21 mouse cellular contexts compared by ENCODE assay signal in the genomic region with DNA sequence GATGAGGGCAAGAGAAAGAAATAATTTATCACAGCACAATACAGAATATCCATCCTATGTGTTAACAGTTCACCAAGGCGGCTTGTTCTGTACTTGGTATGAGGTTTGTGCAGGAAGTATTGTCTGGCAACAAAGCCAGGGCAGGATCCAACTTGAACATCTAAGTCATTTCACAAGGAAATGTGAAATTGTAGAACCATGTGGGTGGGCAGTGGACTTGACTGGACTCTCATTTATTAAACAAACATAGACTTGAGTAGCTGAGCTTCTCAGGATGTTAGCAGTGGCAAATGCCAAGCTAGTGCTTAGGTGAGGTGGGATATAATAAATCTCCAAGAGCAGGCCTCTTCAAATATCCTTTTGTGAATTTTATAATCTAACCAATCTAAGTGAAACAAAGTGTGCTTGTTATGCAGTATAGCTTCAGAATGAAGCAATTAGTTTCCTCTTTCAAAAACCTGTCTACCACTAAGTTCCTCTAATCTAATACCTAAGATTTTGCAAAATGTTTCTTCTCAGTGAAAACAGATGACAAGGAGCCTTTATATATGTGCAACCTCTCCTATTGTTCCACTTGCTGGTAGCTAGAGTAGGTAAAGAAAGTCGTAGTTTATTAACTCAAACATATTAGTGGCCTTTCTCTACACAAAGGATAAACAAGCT.
DNase-seq lines count a peak whose midpoint lies in the region; ATAC-seq and TF ChIP-seq lines count a peak whose summit lies in the region.
"Had no signal": no experiment of that assay in that cellular context is flagged by ENCODE, and none has a peak within 500 bp of the region (broad histone marks: within the 10 kb centered on the region; RNA-seq: fewer than 3 reads in every experiment).

No protein-coding gene starts in this region.

- peak; percentile 41 for DNase-seq in heart, adult 11 months
- DNase-seq in heart, adult 8-10 months (ENCODE audit: low spot score) = no peak
- peak; percentile 57 for DNase-seq in kidney, postnatal 0 days (ENCODE audit: low spot score)
- no peak for DNase-seq in kidney, postnatal 14 days
- DNase-seq in embryonic facial prominence, embryonic 10.5 days (ENCODE audit: low spot score) = peak; percentile 30
- DNase-seq in lung, postnatal 4 days = no peak
- DNase-seq: adrenal gland, postnatal 25 days; cerebellum, adult 11-12 months; cerebellum, postnatal 14 days; gastrocnemius, postnatal 25 days; kidney, adult 18-20 months; liver; right cerebral cortex, postnatal 25 days had no signal

- H3K9ac ChIP-seq in kidney, postnatal 0 days (ENCODE audit: low read depth, low read length) = no peak overlapping the region
- H3K9ac ChIP-seq: embryonic facial prominence, embryonic 13.5 days; midbrain, embryonic 15.5 days had no signal

- H3K27me3 ChIP-seq in kidney, postnatal 0 days (ENCODE audit: insufficient read depth, low read length) = no peaks in the 10 kb centered on the region
- no peaks in the 10 kb centered on the region for H3K27me3 ChIP-seq in embryonic facial prominence, embryonic 10.5 days (replicated peaks; ENCODE audit: low read depth, poor library complexity, severe bottlenecking)
- H3K27me3 ChIP-seq: CH12.LX; embryonic facial prominence, embryonic 13.5 days; megakaryocyte, embryonic 14.5 days; midbrain, embryonic 15.5 days had no signal

- no peaks in the 10 kb centered on the region for H3K4me1 ChIP-seq in kidney, postnatal 0 days (replicated peaks; ENCODE audit: insufficient read depth, low read length)
- H3K4me1 ChIP-seq in embryonic facial prominence, embryonic 10.5 days = peaks cover 16% of the 10 kb centered on the region
- H3K4me1 ChIP-seq: embryonic facial prominence, embryonic 13.5 days; megakaryocyte, embryonic 14.5 days; midbrain, embryonic 15.5 days had no signal

- WGBS in kidney, postnatal 0 days = 29% methylated on average over 2 of the region's 2 CpGs
- 57% methylated on average over 2 of the region's 2 CpGs for WGBS in embryonic facial prominence, embryonic 10.5 days

- no peaks in the 10 kb centered on the region for H3K9me3 ChIP-seq in kidney, postnatal 0 days (replicated peaks; ENCODE audit: low read length)
- H3K9me3 ChIP-seq in embryonic facial prominence, embryonic 10.5 days = no peaks in the 10 kb centered on the region
- H3K9me3 ChIP-seq: embryonic facial prominence, embryonic 13.5 days; midbrain, embryonic 15.5 days had no signal

- H3K4me2 ChIP-seq in kidney, postnatal 0 days (ENCODE audit: low read length) = no peak overlapping the region
- H3K4me2 ChIP-seq: embryonic facial prominence, embryonic 13.5 days; midbrain, embryonic 15.5 days had no signal

- no peaks in the 10 kb centered on the region for H3K36me3 ChIP-seq in kidney, postnatal 0 days (ENCODE audit: insufficient read depth, low read length)
- no peaks in the 10 kb centered on the region for H3K36me3 ChIP-seq in embryonic facial prominence, embryonic 10.5 days (replicated peaks)
- H3K36me3 ChIP-seq: embryonic facial prominence, embryonic 13.5 days; midbrain, embryonic 15.5 days had no signal

- H3K27ac ChIP-seq in kidney, postnatal 0 days = peak overlapping the region; percentile 69
- peak overlapping the region; percentile 35; the same call in 1 of the 2 replicates for H3K27ac ChIP-seq in embryonic facial prominence, embryonic 10.5 days (replicated peaks)
- H3K27ac ChIP-seq: embryonic facial prominence, embryonic 13.5 days; midbrain, embryonic 15.5 days had no signal

- TF ChIP-seq CTCF in kidney, postnatal 0 days (IDR thresholded peaks at IDR 0.05; ENCODE audit: low read depth) = no peak

- H3K4me3 ChIP-seq in kidney, postnatal 0 days (replicated peaks; ENCODE audit: low read depth, low read length) = no peak overlapping the region
- H3K4me3 ChIP-seq in embryonic facial prominence, embryonic 10.5 days = no peak overlapping the region
- H3K4me3 ChIP-seq: embryonic facial prominence, embryonic 13.5 days; megakaryocyte, embryonic 14.5 days; midbrain, embryonic 15.5 days; myocyte had no signal

- no peak; the same call in 1 of the 2 replicates for ATAC-seq in kidney, postnatal 0 days (replicated peaks; ENCODE audit: low FRiP score, low read depth)
- peak; percentile 94 for ATAC-seq in megakaryocyte, adult 5-6 weeks (ENCODE audit: poor library complexity, severe bottlenecking)
- no peak for ATAC-seq in activated CD4-positive, CD25-positive, alpha-beta regulatory T cell, adult 4 months
- ATAC-seq: lung, postnatal 0 days; midbrain, embryonic 15.5 days had no signal

Comparison
In these comparisons a context has a peak if more than half of its experiments do, and no peak if none do; other contexts are left out.
1. DNase-seq: peak in heart, adult 11 months (single experiment), kidney, postnatal 0 days (single experiment) and embryonic facial prominence, embryonic 10.5 days (single experiment); none in heart, adult 8-10 months (single experiment), kidney, postnatal 14 days (single experiment) and lung, postnatal 4 days (0 of 2).